Mouse (Mus musculus) adipocyte (in vitro differentiated cells): ENCODE measurements at regions not wholly inside any gene's neighbourhood (a gene's known extent, or its start where the extent isn't known, plus 50 kb on each side); places are given as distances from the start of the nearest gene placed in this dataset.

ENCODE experiments used
- DNase-seq: peaks from one replicate; pipeline ENCODE4 v3.0.0-alpha.2; 2016; ENCODE audit warnings: low spot score

DNA sequence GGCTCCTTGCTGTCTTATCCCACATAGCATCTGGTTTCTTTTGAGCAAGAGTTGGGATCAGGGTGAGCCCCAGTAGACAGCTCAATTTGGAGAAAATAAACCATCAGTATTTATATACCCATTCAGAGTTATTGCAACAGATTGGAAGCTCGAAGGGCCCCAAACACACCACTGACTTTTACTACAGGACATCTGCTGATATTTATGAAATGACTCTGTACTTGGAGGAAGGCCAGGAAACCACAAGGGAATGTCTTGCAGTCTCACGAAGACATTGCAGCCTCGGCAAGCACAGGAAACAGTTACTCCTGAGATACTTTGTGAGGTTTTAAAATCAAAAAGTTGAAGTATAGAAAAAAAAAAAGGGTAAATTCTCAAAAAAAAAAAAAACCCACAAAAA lies 375.1 kb upstream of the 4931408C20Rik start:
- peak; percentile 4 for DNase-seq
